Mouse (Mus musculus) T-helper 1 cell (primary cell): ENCODE results near the gene Cacna1d.

Experiments
- in situ Hi-C: fragments of 300-600 bp; cut with MboI, MseI; formaldehyde crosslinking; loops from one replicate; pipeline ENCODE4 v1.15.1; 2025; ENCODE audit warnings: high pct_unique_total_duplicates

The Cacna1d gene

GRCm38 (mm10) chr14:30270350-30270749, 220.9 kb downstream of the Cacna1d start:
- in situ Hi-C loops: no loop called here

GRCm38 (mm10) chr14:30265728-30266127, 225.5 kb downstream of the Cacna1d start:
- in situ Hi-C loops: no loop called here

- in situ Hi-C loops: no loop called here
Observed at GRCm38 (mm10) chr14:30261561-30262251, 229.5 kb downstream of the Cacna1d start.

GRCm38 (mm10) chr14:30257626-30258025, 233.6 kb downstream of the Cacna1d start:
- in situ Hi-C loops: loop anchor here (5.0 kb wide), 1 partner anchor 85 kb away; no protein-coding TSS in a partner anchor

GRCm38 (mm10) chr14:30256486-30256885, 234.8 kb downstream of the Cacna1d start:
- in situ Hi-C loops: loop anchor here (5.0 kb wide), 1 partner anchor 84 kb away; no protein-coding TSS in a partner anchor

- in situ Hi-C loops: loop anchor here (5.0 kb wide), 1 partner anchor 84 kb away; no protein-coding TSS in a partner anchor
Observed at GRCm38 (mm10) chr14:30255701-30256400, 235.4 kb downstream of the Cacna1d start.

GRCm38 (mm10) chr14:30254776-30255175, 236.5 kb downstream of the Cacna1d start:
- in situ Hi-C loops: loop anchor here (5.0 kb wide), 1 partner anchor 82 kb away; no protein-coding TSS in a partner anchor

GRCm38 (mm10) chr14:30252824-30253223, 238.4 kb downstream of the Cacna1d start:
- in situ Hi-C loops: no loop called here

GRCm38 (mm10) chr14:30251351-30251750, 239.9 kb downstream of the Cacna1d start:
- in situ Hi-C loops: no loop called here

- in situ Hi-C loops: no loop called here
Observed at GRCm38 (mm10) chr14:30249591-30249990, 241.7 kb downstream of the Cacna1d start.

GRCm38 (mm10) chr14:30248811-30249210, 242.4 kb downstream of the Cacna1d start:
- in situ Hi-C loops: no loop called here

- in situ Hi-C loops: no loop called here
Observed at GRCm38 (mm10) chr14:30248121-30248520, 243.1 kb downstream of the Cacna1d start.

- in situ Hi-C loops: no loop called here
Observed at GRCm38 (mm10) chr14:30247606-30248005, 243.6 kb downstream of the Cacna1d start.

GRCm38 (mm10) chr14:30244776-30245175, 246.5 kb downstream of the Cacna1d start:
- in situ Hi-C loops: no loop called here

GRCm38 (mm10) chr14:30242818-30243205, 248.4 kb downstream of the Cacna1d start:
- in situ Hi-C loops: no loop called here

GRCm38 (mm10) chr14:30242166-30242817, 249.0 kb downstream of the Cacna1d start:
- in situ Hi-C loops: no loop called here

GRCm38 (mm10) chr14:30240916-30241515, 250.2 kb downstream of the Cacna1d start:
- in situ Hi-C loops: no loop called here

GRCm38 (mm10) chr14:30238807-30239206, 252.4 kb downstream of the Cacna1d start:
- in situ Hi-C loops: no loop called here

- in situ Hi-C loops: no loop called here
Observed at GRCm38 (mm10) chr14:30225161-30225560, 266.1 kb downstream of the Cacna1d start.

- in situ Hi-C loops: no loop called here
Observed at GRCm38 (mm10) chr14:30222101-30222500, 269.2 kb downstream of the Cacna1d start.

GRCm38 (mm10) chr14:30219851-30220250, 271.4 kb downstream of the Cacna1d start:
- in situ Hi-C loops: no loop called here

GRCm38 (mm10) chr14:30218114-30218513, 273.1 kb downstream of the Cacna1d start:
- in situ Hi-C loops: no loop called here
